Mouse (Mus musculus) lung, embryonic 14.5 days (tissue): Measurements from ENCODE around the gene Gnaq. TPM values are rescaled to one million over a fixed set of nuclear protein-coding genes. Genes with fewer than 3 reads are reported as not detected.
A peak's percentile ranks its signal among the peaks of the same experiment; 100 is the strongest.

Source experiments
- ATAC-seq: fragments of 200-750 bp; cut with Nextera tagmentation; 2 replicates; pipeline ENCODE4 v1.8.0; 2017; ENCODE audit warnings: mild to moderate bottlenecking, moderate TSS enrichment, moderate library complexity; ENCODE audit not compliant: insufficient read depth
- DNase-seq: peaks from one replicate; pipeline ENCODE4 v3.0.0-alpha.2; 2015
- H3K27ac ChIP-seq: fragments of 300-500 bp; sonication (generic); 2 replicates; pipeline ENCODE4 v1.5.1; 2014; ENCODE audit warnings: low read depth, mild to moderate bottlenecking, moderate library complexity
- H3K27me3 ChIP-seq: fragments of 300-500 bp; sonication (generic); 2 replicates; pipeline ENCODE4 v1.6.1; 2014; ENCODE audit warnings: low read length, control low read depth; ENCODE audit not compliant: insufficient read depth
- H3K36me3 ChIP-seq: fragments of 300-500 bp; sonication (generic); 2 replicates; pipeline ENCODE4 v1.6.1; 2014; ENCODE audit warnings: control low read depth; ENCODE audit not compliant: insufficient read depth
- H3K4me1 ChIP-seq: fragments of 300-500 bp; sonication (generic); 2 replicates; pipeline ENCODE4 v1.6.1; 2014; ENCODE audit warnings: antibody characterized with exemption, control low read depth; ENCODE audit not compliant: insufficient read depth
- H3K4me2 ChIP-seq: fragments of 300-500 bp; sonication (generic); 2 replicates; pipeline ENCODE4 v1.6.1; 2014; ENCODE audit warnings: mild to moderate bottlenecking
- H3K4me3 ChIP-seq: fragments of 300-500 bp; sonication (generic); 2 replicates; pipeline ENCODE4 v1.5.1; 2014; ENCODE audit warnings: low read depth, low read length
- H3K9ac ChIP-seq: fragments of 300-500 bp; sonication (generic); 2 replicates; pipeline ENCODE4 v1.6.1; 2014
- H3K9me3 ChIP-seq: fragments of 300-500 bp; sonication (generic); 2 replicates; pipeline ENCODE4 v1.6.1; 2016; ENCODE audit warnings: low read depth, low read length, control low read depth
- CTCF ChIP-seq: IDR thresholded peaks from 2 replicates; pipeline ENCODE4 v1.5.1; 2016; ENCODE audit warnings: antibody characterized with exemption, low read depth
- WGBS: fragments of 180-500 bp; shearing (Covaris S2); extraction: QIAGEN DNeasy Blood & Tissue Kit; methylation state at CpG from one replicate; pipeline ENCODE4 v1.1.7; 2014; 5-methylcytosine and 5-hydroxymethylcytosine counted together
- polyA plus RNA-seq: library from polyadenylated mRNA; unstranded; fragments of >200 nt; fragmentation: Nextera tagmentation; extraction: Ambion mirVana; gene quantifications from 2 replicates; pipeline ENCODE4 v1.2.1, GENCODE M21; 2014

Gnaq gene
- polyA plus RNA-seq, 1 experiment from 2014 or later = 15.9 TPM

DNA sequence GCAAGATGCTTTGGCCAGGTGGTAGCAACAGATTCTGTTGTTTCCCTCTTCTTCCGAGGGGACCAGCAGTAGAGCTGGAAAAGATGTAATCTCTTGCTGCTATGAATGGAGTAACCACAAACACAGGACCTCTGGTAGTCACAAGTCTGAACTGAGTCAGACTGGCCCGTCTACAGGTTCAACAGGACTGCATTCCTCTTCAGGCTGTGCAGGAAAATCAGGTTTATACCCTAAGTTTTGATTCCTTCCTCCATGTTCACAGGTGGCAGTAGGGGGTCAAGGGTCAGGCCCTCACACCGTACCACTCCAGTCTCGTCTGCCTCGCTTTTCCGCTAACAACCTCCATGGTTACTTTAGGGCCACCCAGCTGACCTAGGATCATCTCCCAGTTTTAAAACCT lies 137.6 kb downstream of the Gnaq start:
- no peak overlapping the region for H3K4me3 ChIP-seq
- H3K9me3 ChIP-seq = no peaks in the 10 kb centered on the region
- ATAC-seq (no peak), DNase-seq (no peak)
- H3K27ac ChIP-seq = no peak overlapping the region
- no peak overlapping the region for H3K9ac ChIP-seq
- no peaks in the 10 kb centered on the region for H3K4me1 ChIP-seq
- 72% methylated on average over 6 of the region's 6 CpGs for WGBS
- H3K27me3 ChIP-seq = no peaks in the 10 kb centered on the region
- H3K36me3 ChIP-seq = no peaks in the 10 kb centered on the region
- no peak overlapping the region for H3K4me2 ChIP-seq
- no peak for TF ChIP-seq CTCF

DNA sequence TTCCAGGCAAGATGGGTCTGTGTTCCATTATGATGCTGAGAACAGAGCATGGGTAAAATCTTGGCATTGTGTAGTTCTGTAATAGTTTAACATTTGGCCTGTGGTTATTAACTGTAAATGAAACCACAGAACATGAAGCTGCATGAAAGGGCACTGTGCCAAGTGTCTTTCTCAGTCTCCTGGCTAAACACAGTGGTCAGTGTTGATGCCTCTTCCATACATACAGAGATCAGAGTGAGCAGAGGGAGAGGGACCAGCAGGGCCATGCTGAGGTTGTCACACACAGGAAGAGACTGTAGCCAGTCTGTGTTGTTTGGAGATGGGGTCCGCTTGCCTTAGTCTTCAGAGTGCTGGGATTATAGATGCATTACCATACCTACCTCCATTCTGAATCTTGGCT lies 138.4 kb downstream of the Gnaq start:
- Histone ChIP-seq H3K9me3 (no peaks in the 10 kb centered on the region), H3K4me3 (no peak overlapping the region), H3K9ac (no peak overlapping the region), H3K27me3 (no peaks in the 10 kb centered on the region), H3K36me3 (no peaks in the 10 kb centered on the region), H3K4me1 (no peaks in the 10 kb centered on the region), H3K27ac (no peak overlapping the region), H3K4me2 (no peak overlapping the region)
- peak; percentile 54 for DNase-seq
- WGBS = 82% methylated on average over 1 of the region's 1 CpGs
- TF ChIP-seq CTCF = no peak
- no peak for ATAC-seq

DNA sequence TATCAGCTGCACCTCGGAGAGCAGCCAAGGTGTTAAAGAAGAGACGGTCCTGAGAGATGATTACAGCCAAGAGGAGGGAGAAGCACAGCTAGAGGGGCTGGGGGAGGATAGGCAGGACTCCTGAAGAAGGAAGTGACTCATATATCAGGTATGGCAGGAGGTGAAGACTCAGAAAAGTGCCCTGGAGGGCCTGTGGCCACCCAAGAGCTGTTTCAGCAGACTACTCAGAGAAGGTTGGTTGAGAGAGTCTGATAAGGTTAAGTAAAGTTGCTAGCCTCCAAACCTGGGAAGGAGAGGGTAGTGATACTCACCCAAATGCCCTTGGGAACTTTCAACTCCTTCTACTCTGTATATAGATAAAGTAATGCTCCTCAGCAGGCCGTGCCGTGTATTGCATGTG lies 140.4 kb downstream of the Gnaq start:
- TF ChIP-seq CTCF = no peak

DNA sequence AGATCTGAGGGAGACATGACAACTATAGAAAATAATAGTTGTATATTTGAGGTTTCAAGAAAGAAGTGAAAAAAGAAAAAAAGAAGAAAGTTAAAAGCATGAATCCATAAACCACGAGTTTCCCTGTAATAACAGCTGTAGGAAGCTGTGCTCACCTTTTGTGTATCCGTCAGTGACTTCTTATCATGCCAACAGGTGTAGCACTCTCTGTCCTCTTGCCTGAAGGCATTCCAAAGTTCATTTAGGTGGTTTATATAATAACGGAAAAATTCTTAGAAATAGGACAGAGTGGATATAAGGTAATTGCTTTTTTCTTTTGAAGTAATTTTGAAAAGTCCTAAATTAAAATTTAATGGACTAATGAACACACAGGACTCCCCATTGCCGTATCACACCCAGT lies 147.6 kb downstream of the Gnaq start:
- Histone ChIP-seq H3K4me1 (no peaks in the 10 kb centered on the region), H3K36me3 (no peaks in the 10 kb centered on the region), H3K4me2 (no peak overlapping the region), H3K4me3 (no peak overlapping the region), H3K9ac (no peak overlapping the region), H3K27me3 (no peaks in the 10 kb centered on the region), H3K9me3 (no peaks in the 10 kb centered on the region), H3K27ac (no peak overlapping the region)
- WGBS = 75% methylated on average over 4 of the region's 4 CpGs
- no peak for DNase-seq
- ATAC-seq = no peak
- no peak for TF ChIP-seq CTCF

More for the DNA sequence above, 140.4 kb downstream of the Gnaq start:
- Histone ChIP-seq H3K4me2 (no peak overlapping the region), H3K4me1 (no peaks in the 10 kb centered on the region), H3K9ac (no peak overlapping the region), H3K27me3 (no peaks in the 10 kb centered on the region), H3K4me3 (no peak overlapping the region), H3K36me3 (no peaks in the 10 kb centered on the region), H3K27ac (no peak overlapping the region), H3K9me3 (no peaks in the 10 kb centered on the region)
- ATAC-seq = no peak
- WGBS = 65% methylated on average over 4 of the region's 4 CpGs
- no peak for DNase-seq

DNA sequence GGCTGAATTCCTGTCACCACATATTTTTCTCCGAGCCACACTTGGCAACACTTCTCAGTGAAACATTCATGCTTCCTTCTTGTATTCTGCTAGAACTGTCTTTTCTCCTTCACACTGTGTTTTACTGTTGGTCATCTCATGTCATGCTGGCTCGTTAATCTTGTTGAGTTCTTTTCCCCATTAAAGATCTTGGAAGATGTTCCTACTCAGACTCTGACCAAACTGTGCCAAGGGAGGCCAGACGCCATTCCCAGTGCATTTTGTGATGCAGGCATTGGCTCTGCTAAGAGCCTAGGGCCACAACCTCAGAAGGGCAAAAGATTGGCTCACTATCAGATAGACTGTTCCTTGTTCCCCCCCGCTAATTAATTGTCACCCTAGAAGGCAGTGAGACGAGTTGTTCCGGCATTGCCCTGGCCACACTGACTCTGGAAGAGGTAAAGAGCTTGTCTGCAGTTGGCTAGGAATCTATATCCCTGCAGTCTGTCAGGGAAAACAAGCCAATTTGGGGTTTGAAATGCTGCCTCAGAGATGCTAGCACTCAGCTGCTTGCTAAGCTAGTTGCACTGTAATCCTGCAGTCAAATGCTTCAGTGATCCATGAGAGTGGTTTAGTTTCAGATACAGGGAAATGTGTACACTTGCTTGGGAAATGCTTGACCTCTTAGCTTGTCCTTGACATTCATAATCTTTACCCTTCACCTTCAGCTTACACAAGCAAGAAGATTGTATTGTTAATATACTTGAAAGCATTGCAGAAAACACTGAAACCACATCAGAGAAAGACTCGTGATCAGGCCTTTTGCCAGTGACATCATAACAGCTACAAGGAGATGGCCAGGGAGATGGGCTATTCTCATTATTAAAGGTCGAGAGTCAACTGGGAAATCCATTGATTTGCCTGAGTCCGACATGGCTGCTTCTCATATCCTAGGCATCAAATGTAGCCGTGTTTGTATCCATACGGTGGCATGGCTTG lies 152.7 kb downstream of the Gnaq start:
- Histone ChIP-seq H3K4me2 (no peak overlapping the region), H3K27me3 (no peaks in the 10 kb centered on the region), H3K27ac (no peak overlapping the region), H3K4me3 (no peak overlapping the region), H3K9ac (no peak overlapping the region), H3K36me3 (no peaks in the 10 kb centered on the region), H3K9me3 (no peaks in the 10 kb centered on the region), H3K4me1 (no peaks in the 10 kb centered on the region)
- 75% methylated on average over 11 of the region's 11 CpGs for WGBS
- TF ChIP-seq CTCF = no peak
- ATAC-seq (no peak), DNase-seq (no peak)

GRCm38 (mm10) chr19:16286451-16287175 lies 154.0 kb downstream of the Gnaq start:
- Histone ChIP-seq H3K4me1 (no peaks in the 10 kb centered on the region), H3K36me3 (no peaks in the 10 kb centered on the region), H3K4me2 (no peak overlapping the region), H3K4me3 (no peak overlapping the region), H3K27me3 (no peaks in the 10 kb centered on the region), H3K27ac (no peak overlapping the region; the same call in 1 of the 2 replicates), H3K9ac (no peak overlapping the region), H3K9me3 (no peaks in the 10 kb centered on the region)
- ATAC-seq (no peak; the same call in 1 of the 2 replicates), DNase-seq (peak; percentile 58)
- TF ChIP-seq CTCF = no peak
- 31% methylated on average over 10 of the region's 10 CpGs for WGBS

DNA sequence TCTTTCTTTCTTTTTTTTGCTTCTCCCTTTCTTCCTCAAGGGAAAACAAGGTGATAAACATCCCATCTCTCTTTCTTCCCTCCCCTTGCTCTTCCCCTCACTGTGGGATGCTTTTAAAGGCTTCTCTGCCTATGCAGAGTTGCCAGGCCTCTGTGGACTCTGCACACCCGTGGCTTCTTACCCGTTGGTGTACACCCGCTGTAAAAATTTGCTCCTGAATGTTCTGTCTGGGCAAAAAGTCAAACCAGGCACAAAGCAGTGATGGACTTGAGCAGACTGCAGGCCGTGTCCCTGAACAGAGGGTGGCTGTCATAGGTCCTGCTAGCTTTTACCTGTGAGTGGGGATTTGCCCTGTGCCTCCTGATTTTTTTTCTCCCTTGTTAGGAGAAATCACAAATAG lies 154.7 kb downstream of the Gnaq start:
- Histone ChIP-seq H3K9me3 (no peaks in the 10 kb centered on the region), H3K4me1 (0 out of 2 replicates have a peak, but pooled peaks cover 3% of the 10 kb centered on the region), H3K27ac (no peak overlapping the region)

More for the DNA sequence above, 154.7 kb downstream of the Gnaq start:
- Histone ChIP-seq H3K36me3 (no peaks in the 10 kb centered on the region), H3K4me3 (no peak overlapping the region), H3K27me3 (no peaks in the 10 kb centered on the region), H3K9ac (no peak overlapping the region), H3K4me2 (no peak overlapping the region)
- WGBS = 72% methylated on average over 4 of the region's 4 CpGs
- DNase-seq (no peak), ATAC-seq (no peak)
- TF ChIP-seq CTCF = no peak
